Mouse (Mus musculus): ENCODE measurements around the gene Arhgef17. TPM values are rescaled to one million over a fixed set of nuclear protein-coding genes. Genes with fewer than 3 reads are reported as not detected.
"Not testable (repeated sequence)": the region's sequence is repeated elsewhere in the genome, so short reads cannot be mapped to it uniquely, and the experiment has no call there.

Arhgef17 gene
- polyA plus RNA-seq, 1 experiment from 2014 or later = 0.17 TPM

DNA sequence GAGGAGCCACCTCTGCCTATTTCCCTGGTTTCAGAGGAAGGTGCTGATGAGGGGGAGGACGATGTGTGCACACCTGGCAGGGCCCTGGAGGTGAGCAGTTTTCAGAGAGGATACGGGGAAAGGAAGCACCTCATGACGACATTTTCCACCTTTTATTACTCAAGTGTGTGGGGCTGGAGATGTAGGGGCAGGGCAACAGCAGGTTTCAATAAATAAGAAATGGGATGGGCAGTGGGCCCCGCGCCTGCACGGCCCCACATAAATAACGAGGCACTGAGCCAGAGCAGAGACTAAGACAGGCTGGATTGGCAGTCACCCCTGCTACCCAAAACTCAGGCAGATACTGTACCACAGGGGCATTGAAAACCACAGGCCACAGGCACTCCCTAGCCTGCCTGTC, 85.9 kb downstream of the Arhgef17 start:
- WGBS (ENCODE audit: missing documents) = 48% methylated on average over 5 of the region's 7 CpGs
- H3K27ac ChIP-seq = peak overlapping the region; percentile 21; the same call in 1 of the 2 replicates
- not testable (repeated sequence) for H3K36me3 ChIP-seq (ENCODE audit: inconsistent target); H3K79me2 ChIP-seq (ENCODE audit: inconsistent target); H3K4me3 ChIP-seq (ENCODE audit: inconsistent target)

- no peaks in the 10 kb centered on the region for H3K79me2 ChIP-seq (ENCODE audit: inconsistent target)
Observed at GRCm38 (mm10) chr7:100845412-100845811, 86.5 kb downstream of the Arhgef17 start.

DNA sequence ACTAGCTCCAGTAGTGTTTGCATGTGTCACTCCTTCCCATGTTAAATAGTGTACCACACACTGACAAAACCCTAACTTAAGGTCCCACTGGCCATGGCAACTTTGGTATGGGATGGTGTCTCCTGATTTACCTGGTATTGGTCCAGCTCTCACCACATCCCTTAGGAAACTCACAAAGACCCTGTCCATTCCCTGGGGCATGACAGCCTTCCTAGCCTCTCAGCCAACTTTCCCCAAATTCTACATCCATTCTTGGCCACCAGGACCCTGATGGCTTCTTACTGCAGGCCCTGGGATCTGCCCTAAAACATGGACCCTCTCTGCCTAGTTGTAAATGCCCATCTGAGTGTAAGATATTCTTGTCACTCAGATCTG, 86.9 kb downstream of the Arhgef17 start:
- no peaks in the 10 kb centered on the region; the same call in 1 of the 2 replicates for H3K36me3 ChIP-seq (ENCODE audit: inconsistent target)
- H3K27ac ChIP-seq = peak overlapping the region; percentile 70
- no peak overlapping the region for H3K4me3 ChIP-seq (ENCODE audit: inconsistent target)
- no peaks in the 10 kb centered on the region for H3K79me2 ChIP-seq (ENCODE audit: inconsistent target)

More at GRCm38 (mm10) chr7:100845412-100845811, 86.5 kb downstream of the Arhgef17 start:
- WGBS (ENCODE audit: missing documents) = 0% methylated on average over 1 of the region's 1 CpGs
- Histone ChIP-seq H3K4me3 (ENCODE audit: inconsistent target) (no peak overlapping the region), H3K36me3 (ENCODE audit: inconsistent target) (no peaks in the 10 kb centered on the region; the same call in 1 of the 2 replicates), H3K27ac (peak overlapping the region; percentile 70)

- peak overlapping the region; percentile 70 for H3K27ac ChIP-seq
- H3K4me3 ChIP-seq (ENCODE audit: inconsistent target) = no peak overlapping the region
- no peaks in the 10 kb centered on the region; the same call in 1 of the 2 replicates for H3K36me3 ChIP-seq (ENCODE audit: inconsistent target)
- 71% methylated on average over 2 of the region's 2 CpGs for WGBS (ENCODE audit: missing documents)
- H3K79me2 ChIP-seq (ENCODE audit: inconsistent target) = no peaks in the 10 kb centered on the region
Observed at GRCm38 (mm10) chr7:100844385-100845025, 87.4 kb downstream of the Arhgef17 start.

DNA sequence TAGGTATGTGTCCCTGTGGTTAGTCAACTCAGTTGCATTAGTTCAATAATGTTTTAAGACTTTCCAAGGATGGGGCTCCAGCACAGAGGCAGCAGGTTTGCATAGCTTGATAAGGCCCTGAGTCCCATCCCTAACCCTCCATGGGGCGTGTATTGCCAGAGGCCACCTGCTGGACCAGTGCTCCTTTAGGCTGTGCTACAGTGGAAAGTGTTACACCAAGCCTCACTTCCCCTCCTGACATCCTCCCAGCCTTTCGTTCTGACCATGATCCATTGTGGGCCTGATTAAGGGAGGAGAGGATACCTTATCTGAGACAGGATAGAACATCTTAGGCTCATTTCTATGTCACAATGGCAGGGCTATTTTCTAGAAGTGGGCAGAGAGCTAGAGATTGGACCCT, 88.0 kb downstream of the Arhgef17 start:
- H3K36me3 ChIP-seq (ENCODE audit: inconsistent target) = no peaks in the 10 kb centered on the region; the same call in 1 of the 2 replicates
- no peaks in the 10 kb centered on the region for H3K79me2 ChIP-seq (ENCODE audit: inconsistent target)
- no peak overlapping the region for H3K27ac ChIP-seq
- H3K4me3 ChIP-seq (ENCODE audit: inconsistent target) = no peak overlapping the region
- 88% methylated on average over 2 of the region's 2 CpGs for WGBS (ENCODE audit: missing documents)

GRCm38 (mm10) chr7:100842175-100842574, 89.7 kb downstream of the Arhgef17 start:
- 87% methylated on average over 4 of the region's 5 CpGs for WGBS (ENCODE audit: missing documents)
- Histone ChIP-seq H3K27ac (no peak overlapping the region), H3K4me3 (ENCODE audit: inconsistent target) (no peak overlapping the region), H3K36me3 (ENCODE audit: inconsistent target) (no peaks in the 10 kb centered on the region), H3K79me2 (ENCODE audit: inconsistent target) (no peaks in the 10 kb centered on the region)

DNA sequence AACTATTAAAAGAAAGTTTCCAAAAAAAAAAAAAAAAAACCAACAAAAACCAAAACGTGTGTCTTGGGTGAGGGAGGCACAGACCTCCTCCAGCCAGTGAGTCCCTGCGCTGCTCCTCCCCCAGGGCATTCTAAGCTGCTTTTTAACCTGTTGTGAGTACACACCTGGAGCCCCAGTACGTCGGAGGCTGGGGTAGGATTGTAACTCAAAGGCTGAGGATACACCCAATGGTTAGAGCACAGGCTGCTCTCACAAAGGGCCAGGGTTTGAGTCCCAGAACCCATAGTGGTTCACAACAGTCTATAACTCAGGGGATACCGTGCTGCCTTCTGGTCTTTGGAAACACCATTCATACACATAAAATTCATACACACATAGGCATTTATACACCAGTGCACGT, 90.3 kb downstream of the Arhgef17 start:
- no peak overlapping the region for H3K4me3 ChIP-seq (ENCODE audit: inconsistent target)
- no peak overlapping the region for H3K27ac ChIP-seq
- no peaks in the 10 kb centered on the region for H3K79me2 ChIP-seq (ENCODE audit: inconsistent target)
- 89% methylated on average over 6 of the region's 6 CpGs for WGBS (ENCODE audit: missing documents)
- 0 out of 2 replicates have a peak, but pooled peaks cover 2% of the 10 kb centered on the region for H3K36me3 ChIP-seq (ENCODE audit: inconsistent target)

DNA sequence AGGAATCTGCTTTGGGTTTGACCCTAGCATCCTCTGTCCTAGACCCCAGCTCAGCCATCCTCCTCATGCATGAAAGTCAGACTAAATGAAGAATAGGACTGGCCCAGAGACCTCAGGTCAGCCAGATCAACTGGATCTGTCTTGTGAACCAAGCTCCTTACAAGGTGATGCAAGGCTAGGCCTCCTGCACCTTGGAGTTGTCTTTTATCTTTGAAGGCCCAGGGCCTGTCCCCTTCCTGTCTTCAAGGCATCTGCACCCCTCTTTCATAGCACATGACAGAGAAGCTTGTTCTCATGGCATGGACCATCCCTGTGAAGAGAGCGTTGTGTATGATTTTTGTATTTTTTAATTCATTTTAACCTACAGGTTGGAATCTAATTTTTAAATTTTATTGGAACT, 91.0 kb downstream of the Arhgef17 start:
- Histone ChIP-seq H3K4me3 (ENCODE audit: inconsistent target) (no peak overlapping the region), H3K27ac (no peak overlapping the region), H3K79me2 (ENCODE audit: inconsistent target) (no peaks in the 10 kb centered on the region), H3K36me3 (ENCODE audit: inconsistent target) (0 out of 2 replicates have a peak, but pooled peaks cover 9% of the 10 kb centered on the region)
- WGBS (ENCODE audit: missing documents) = 89% methylated on average over 1 of the region's 1 CpGs

GRCm38 (mm10) chr7:100839632-100840402, 92.1 kb downstream of the Arhgef17 start:
- Histone ChIP-seq H3K36me3 (ENCODE audit: inconsistent target) (0 out of 2 replicates have a peak, but pooled peaks cover 10% of the 10 kb centered on the region), H3K79me2 (ENCODE audit: inconsistent target) (no peaks in the 10 kb centered on the region), H3K4me3 (ENCODE audit: inconsistent target) (no peak overlapping the region), H3K27ac (no peak overlapping the region)
- WGBS (ENCODE audit: missing documents) = 95% methylated on average over 6 of the region's 6 CpGs

DNA sequence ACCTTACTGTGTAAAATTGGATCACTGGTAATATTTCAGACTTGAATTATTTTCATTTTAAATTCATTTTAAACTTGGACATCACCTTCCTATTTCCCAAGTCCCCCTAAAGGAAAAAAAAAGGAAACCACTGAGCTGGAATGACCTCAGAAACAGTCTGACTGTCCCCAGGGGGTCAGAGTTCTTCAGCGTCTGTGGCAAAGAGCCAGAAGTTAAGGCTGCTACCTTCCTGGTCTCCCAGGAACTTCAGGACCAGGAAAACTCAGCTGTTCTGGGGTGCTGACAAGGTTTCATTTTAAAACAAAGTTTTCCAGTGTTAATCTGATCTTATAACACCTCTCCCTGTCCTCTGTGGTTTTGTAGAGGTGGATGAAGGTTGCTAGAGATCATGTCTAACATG, 94.2 kb downstream of the Arhgef17 start:
- no peak overlapping the region for H3K4me3 ChIP-seq (ENCODE audit: inconsistent target)
- no peak overlapping the region for H3K27ac ChIP-seq
- no peaks in the 10 kb centered on the region for H3K79me2 ChIP-seq (ENCODE audit: inconsistent target)
- H3K36me3 ChIP-seq (ENCODE audit: inconsistent target) = 0 out of 2 replicates have a peak, but pooled peaks cover 10% of the 10 kb centered on the region
- WGBS (ENCODE audit: missing documents) = 100% methylated on average over 1 of the region's 1 CpGs

DNA sequence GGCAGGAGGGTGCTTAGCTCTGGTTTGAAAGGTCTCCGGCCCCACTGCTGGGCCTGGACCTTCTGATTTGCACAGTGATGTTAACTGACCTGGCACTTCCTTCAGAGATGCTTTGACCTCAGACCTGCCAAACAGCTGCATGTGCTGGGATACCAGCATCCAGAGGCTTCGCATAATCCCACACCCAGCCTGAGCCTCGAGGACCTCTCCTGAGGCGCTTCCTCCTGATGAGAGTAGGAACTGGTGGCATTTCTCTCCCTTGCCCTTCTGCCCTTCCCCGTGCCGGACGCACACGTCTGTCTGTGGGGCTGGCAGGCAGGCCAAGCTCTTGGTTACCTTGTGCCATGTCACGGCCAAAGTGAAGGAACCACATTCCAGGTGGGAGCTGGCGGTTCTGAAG, 95.2 kb downstream of the Arhgef17 start:
- no peaks in the 10 kb centered on the region for H3K79me2 ChIP-seq (ENCODE audit: inconsistent target)
- WGBS (ENCODE audit: missing documents) = 93% methylated on average over 10 of the region's 10 CpGs
- 0 out of 2 replicates have a peak, but pooled peaks cover 10% of the 10 kb centered on the region for H3K36me3 ChIP-seq (ENCODE audit: inconsistent target)
- H3K27ac ChIP-seq = no peak overlapping the region
- no peak overlapping the region for H3K4me3 ChIP-seq (ENCODE audit: inconsistent target)

DNA sequence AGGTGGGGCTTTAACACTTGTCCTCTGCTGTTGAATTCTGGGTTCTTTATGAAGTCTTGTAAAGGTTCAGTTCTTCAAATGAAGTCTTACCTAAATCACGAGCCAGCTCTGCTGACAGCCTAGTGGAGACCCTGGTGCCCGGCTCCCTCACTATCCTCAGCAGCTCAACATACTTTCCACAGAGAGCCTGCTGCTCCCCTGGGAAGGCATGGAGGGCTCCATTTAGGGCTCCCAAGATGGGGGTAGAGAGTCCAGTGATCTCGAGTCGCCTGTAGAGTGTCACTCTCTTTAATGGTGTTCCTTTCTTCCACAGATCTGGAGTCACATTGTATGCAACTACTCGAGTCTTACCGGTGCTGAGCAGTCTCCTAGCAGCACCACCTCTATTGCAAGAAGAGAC, 96.2 kb downstream of the Arhgef17 start:
- Histone ChIP-seq H3K79me2 (ENCODE audit: inconsistent target) (no peaks in the 10 kb centered on the region), H3K36me3 (ENCODE audit: inconsistent target) (0 out of 2 replicates have a peak, but pooled peaks cover 10% of the 10 kb centered on the region), H3K27ac (no peak overlapping the region), H3K4me3 (ENCODE audit: inconsistent target) (no peak overlapping the region)
- 89% methylated on average over 6 of the region's 6 CpGs for WGBS (ENCODE audit: missing documents)

GRCm38 (mm10) chr7:100835168-100835567, 96.7 kb downstream of the Arhgef17 start:
- H3K27ac ChIP-seq = no peak overlapping the region
- WGBS (ENCODE audit: missing documents) = 93% methylated on average over 7 of the region's 7 CpGs
- H3K79me2 ChIP-seq (ENCODE audit: inconsistent target) = no peaks in the 10 kb centered on the region
- 0 out of 2 replicates have a peak, but pooled peaks cover 10% of the 10 kb centered on the region for H3K36me3 ChIP-seq (ENCODE audit: inconsistent target)
- no peak overlapping the region for H3K4me3 ChIP-seq (ENCODE audit: inconsistent target)

DNA sequence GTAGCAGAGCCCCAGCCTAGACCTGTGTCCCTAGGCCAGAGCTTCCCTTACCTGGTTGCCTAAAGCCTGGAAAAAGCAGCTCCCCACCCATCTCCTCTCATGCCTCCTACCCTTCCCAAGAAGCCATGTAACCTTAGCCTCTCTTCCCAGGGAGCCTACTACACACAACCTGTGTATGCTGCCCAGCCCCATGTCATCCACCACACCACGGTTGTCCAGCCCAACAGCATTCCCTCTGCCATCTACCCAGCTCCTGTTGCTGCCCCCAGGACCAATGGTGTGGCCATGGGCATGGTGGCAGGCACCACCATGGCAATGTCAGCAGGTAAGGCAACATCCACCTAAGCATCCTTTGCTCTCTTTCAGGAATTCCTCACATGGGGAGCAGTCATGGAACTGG, 98.0 kb downstream of the Arhgef17 start:
- no peaks in the 10 kb centered on the region for H3K79me2 ChIP-seq (ENCODE audit: inconsistent target)
- H3K36me3 ChIP-seq (ENCODE audit: inconsistent target) = 0 out of 2 replicates have a peak, but pooled peaks cover 10% of the 10 kb centered on the region
- WGBS (ENCODE audit: missing documents) = 78% methylated on average over 1 of the region's 1 CpGs

DNA sequence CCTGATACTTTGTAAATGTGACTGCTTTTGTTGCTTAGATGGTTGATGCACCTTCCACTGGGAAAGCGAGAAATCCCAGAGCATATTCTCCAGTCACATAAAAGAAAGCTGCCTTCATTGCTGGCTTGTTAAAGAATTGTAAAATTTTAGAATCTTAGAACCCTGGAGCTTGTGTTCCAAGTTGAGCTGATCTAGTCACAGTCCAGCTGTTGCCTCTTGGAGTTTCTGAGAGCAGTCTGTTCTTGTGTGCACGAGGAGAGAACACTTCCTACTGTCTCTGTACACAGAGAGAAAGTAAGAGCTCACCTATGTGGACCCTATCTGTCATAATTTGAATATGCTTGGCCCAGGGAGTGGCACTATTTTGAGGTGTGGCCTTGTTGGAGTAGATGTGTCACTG, 103.4 kb downstream of the Arhgef17 start:
- 90% methylated on average over 2 of the region's 2 CpGs for WGBS (ENCODE audit: missing documents)
- Histone ChIP-seq H3K36me3 (ENCODE audit: inconsistent target) (no peaks in the 10 kb centered on the region), H3K27ac (no peak overlapping the region), H3K79me2 (ENCODE audit: inconsistent target) (no peaks in the 10 kb centered on the region), H3K4me3 (ENCODE audit: inconsistent target) (no peak overlapping the region)

More for the DNA sequence above, 98.0 kb downstream of the Arhgef17 start:
- no peak overlapping the region for H3K4me3 ChIP-seq (ENCODE audit: inconsistent target)
- no peak overlapping the region for H3K27ac ChIP-seq
